Mouse (Mus musculus) heart, postnatal 0 days (tissue): ENCODE measurements around the gene Cep350. TPM values are rescaled to one million over a fixed set of nuclear protein-coding genes. Genes with fewer than 3 reads are reported as not detected.
A peak's percentile ranks its signal among the peaks of the same experiment; 100 is the strongest.

ENCODE experiments used
- ATAC-seq: fragments of 200-750 bp; cut with Nextera tagmentation; 2 replicates; pipeline ENCODE4 v1.8.0; 2017; ENCODE audit warnings: low read depth, moderate number of reproducible peaks, moderate library complexity; ENCODE audit not compliant: insufficient read depth
- DNase-seq: peaks from one replicate; pipeline ENCODE4 v3.0.0-alpha.2; 2016; ENCODE audit warnings: low spot score
- H3K27ac ChIP-seq: fragments of 300-500 bp; sonication (generic); 2 replicates; pipeline ENCODE4 v1.5.1; 2014; ENCODE audit warnings: low read depth, mild to moderate bottlenecking
- H3K27me3 ChIP-seq: fragments of 300-500 bp; sonication (generic); 2 replicates; pipeline ENCODE4 v1.6.1; 2014; ENCODE audit warnings: low read length, mixed read lengths; ENCODE audit not compliant: control insufficient read depth, insufficient read depth
- H3K36me3 ChIP-seq: fragments of 300-500 bp; sonication (generic); replicated peaks from 2 replicates; pipeline ENCODE4 v1.6.1; 2014; ENCODE audit warnings: low read length, mixed read lengths; ENCODE audit not compliant: control insufficient read depth, insufficient read depth
- H3K4me1 ChIP-seq: fragments of 300-500 bp; sonication (generic); 2 replicates; pipeline ENCODE4 v1.6.1; 2014; ENCODE audit warnings: antibody characterized with exemption; ENCODE audit not compliant: control insufficient read depth, insufficient read depth
- H3K4me2 ChIP-seq: fragments of 300-500 bp; sonication (generic); 2 replicates; pipeline ENCODE4 v1.6.1; 2014; ENCODE audit warnings: low read depth, mild to moderate bottlenecking, low read length, moderate library complexity
- H3K4me3 ChIP-seq: fragments of 300-500 bp; sonication (generic); 2 replicates; pipeline ENCODE4 v1.5.1; 2014; ENCODE audit warnings: low read depth, low read length
- H3K9ac ChIP-seq: fragments of 300-500 bp; sonication (generic); replicated peaks from 2 replicates; pipeline ENCODE4 v1.6.1; 2014; ENCODE audit warnings: low read depth, low read length, mixed read lengths
- H3K9me3 ChIP-seq: fragments of 300-500 bp; sonication (generic); replicated peaks from 2 replicates; pipeline ENCODE4 v1.6.1; 2016; ENCODE audit warnings: low read length; ENCODE audit not compliant: control insufficient read depth
- CTCF ChIP-seq: IDR thresholded peaks from 2 replicates; pipeline ENCODE4 v1.5.1; 2016; ENCODE audit warnings: antibody characterized with exemption, control low read depth, low read depth
- EP300 ChIP-seq: IDR thresholded peaks from 2 replicates; pipeline ENCODE4 v1.6.1; 2016; ENCODE audit warnings: antibody characterized with exemption, low read depth
- WGBS: fragments of 180-500 bp; shearing (Covaris S2); extraction: QIAGEN DNeasy Blood & Tissue Kit; methylation state at CpG from one replicate; pipeline ENCODE4 v1.1.7; 2014; 5-methylcytosine and 5-hydroxymethylcytosine counted together
- polyA plus RNA-seq: library from polyadenylated mRNA; unstranded; fragments of >200 nt; fragmentation: Nextera tagmentation; extraction: Ambion mirVana; gene quantifications from 2 replicates; pipeline ENCODE4 v1.2.1, GENCODE M21; 2015
- total RNA-seq: library from RNA; depleted of rRNA; stranded (reverse); fragments of >200 nt; gene quantifications from 2 replicates; pipeline ENCODE4 v1.2.3, GENCODE M21; 2014; ENCODE audit warnings: low replicate concordance

Cep350 gene
- total and polyA plus RNA-seq, 2 experiments from 2014 or later = 5.7 to 11.1 TPM

DNA sequence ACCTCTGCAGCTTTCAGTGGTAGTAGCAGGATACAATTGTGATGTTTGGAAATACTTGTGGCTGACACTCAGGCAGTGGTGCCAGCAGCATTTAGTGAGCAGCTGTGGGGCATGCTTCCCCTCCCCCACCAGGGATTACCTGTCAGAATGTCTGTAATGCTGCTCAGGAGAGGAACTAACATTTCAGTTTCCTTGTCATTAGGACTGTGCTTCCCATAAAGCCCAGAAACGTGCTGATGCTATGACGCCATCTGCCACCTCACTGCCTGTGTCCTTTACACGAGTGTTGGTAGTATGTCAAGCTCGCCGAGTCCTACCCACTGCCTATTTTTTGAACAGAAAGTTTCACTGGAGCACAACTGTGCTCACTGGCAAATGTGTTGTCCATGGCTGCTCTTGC, 152.4 kb downstream of the Cep350 start:
- H3K4me3 ChIP-seq = no peak overlapping the region
- WGBS = 88% methylated on average over 5 of the region's 5 CpGs

DNA sequence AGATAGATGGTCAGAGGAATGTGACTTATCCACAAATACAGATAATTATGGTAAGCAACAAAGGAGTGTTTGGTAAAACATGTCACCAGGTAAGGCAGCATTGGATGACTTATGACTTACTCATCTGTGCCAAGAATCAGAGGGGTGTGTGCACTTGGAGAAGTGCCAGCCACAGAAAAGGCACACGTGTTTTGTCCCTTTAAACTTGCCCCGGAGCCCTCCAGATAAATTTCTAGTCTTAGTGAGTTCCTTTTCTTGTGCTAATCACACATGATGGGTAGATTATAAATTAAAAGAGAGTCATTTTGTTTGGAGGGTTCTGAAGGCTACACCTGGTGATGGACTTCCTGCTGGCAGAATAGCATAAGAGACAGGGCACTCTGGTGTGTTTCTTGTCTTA, 156.9 kb downstream of the Cep350 start:
- Histone ChIP-seq H3K27ac (no peak overlapping the region), H3K4me2 (no peak overlapping the region), H3K4me1 (peaks cover 16% of the 10 kb centered on the region), H3K9me3 (no peaks in the 10 kb centered on the region), H3K36me3 (no peaks in the 10 kb centered on the region), H3K4me3 (no peak overlapping the region), H3K9ac (no peak overlapping the region), H3K27me3 (no peaks in the 10 kb centered on the region)
- TF ChIP-seq EP300 (no peak), CTCF (no peak)
- WGBS = 42% methylated on average over 2 of the region's 2 CpGs
- DNase-seq (no peak), ATAC-seq (no peak)

More for the DNA sequence above, 152.4 kb downstream of the Cep350 start:
- ATAC-seq (no peak), DNase-seq (no peak)
- Histone ChIP-seq H3K9me3 (peaks cover 4% of the 10 kb centered on the region; the same call in 1 of the 2 replicates), H3K4me1 (no peaks in the 10 kb centered on the region), H3K36me3 (no peaks in the 10 kb centered on the region), H3K4me2 (no peak overlapping the region), H3K27ac (no peak overlapping the region), H3K9ac (no peak overlapping the region), H3K27me3 (no peaks in the 10 kb centered on the region)
- TF ChIP-seq EP300 (no peak), CTCF (no peak)

DNA sequence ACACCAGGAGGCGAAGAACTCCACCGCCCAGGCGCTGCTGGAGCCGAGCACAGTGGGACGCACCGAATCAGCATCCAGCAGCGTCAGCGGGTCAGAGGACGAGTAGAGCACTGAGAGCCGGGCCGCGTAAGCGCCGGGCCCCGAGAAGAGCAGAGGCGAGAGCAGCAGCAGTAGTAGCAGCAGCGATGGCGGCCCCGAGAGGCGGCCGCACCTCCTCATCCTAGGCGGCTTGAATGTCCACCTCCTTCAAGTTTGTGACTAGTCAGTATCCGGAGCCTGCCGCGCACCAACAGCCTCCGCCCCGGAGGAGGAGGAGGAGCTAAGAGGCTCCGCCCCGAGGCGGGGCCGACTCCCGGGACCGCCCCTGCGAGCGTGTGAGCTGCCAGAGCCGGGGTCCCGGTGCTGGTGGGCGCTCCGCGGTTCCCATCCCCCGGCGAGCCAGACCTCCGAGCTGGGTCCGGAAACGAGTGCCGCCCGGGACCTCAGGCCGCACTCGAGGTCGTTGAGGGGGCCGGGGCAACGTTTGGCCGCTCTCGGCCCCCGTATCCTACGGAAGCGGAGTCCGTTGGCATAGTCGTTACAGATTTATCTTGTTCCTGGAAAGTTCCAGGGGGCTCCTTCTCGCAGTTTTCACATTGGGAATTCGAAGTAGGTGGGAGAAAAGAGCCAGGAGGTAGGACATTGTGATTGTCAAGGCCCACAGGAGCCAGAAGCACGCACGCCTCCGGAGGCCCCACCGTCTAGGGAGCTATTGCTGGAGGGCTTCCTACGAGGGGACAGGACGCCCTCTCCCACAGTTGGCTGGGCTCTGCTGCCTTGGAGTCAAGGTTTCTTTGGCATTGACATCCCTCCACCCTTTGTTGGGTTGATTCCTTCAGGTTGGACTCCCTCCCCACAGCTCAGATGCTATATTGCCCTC, 160.2 kb downstream of the Cep350 start, which contains the start of gene Qsox1:
Qsox1 (minus strand) TSS at position 309 of the 919 bp plus-strand sequence.
- WGBS = under 1% methylated on average over 67 of the region's 67 CpGs
- Histone ChIP-seq H3K4me2 (peak within 1 kb of the TSS; percentile 81), H3K27me3 (no peaks in the 10 kb centered on the region), H3K9ac (peak within 1 kb of the TSS; percentile 77), H3K36me3 (no peaks in the 10 kb centered on the region), H3K4me1 (peaks cover 30% of the 10 kb centered on the region), H3K9me3 (no peaks in the 10 kb centered on the region), H3K4me3 (peak within 1 kb of the TSS; percentile 92), H3K27ac (peak within 1 kb of the TSS; percentile 80)
- TF ChIP-seq CTCF (no peak), EP300 (no peak)
- peak; percentile 82 for DNase-seq
- peak; percentile 91 for ATAC-seq

DNA sequence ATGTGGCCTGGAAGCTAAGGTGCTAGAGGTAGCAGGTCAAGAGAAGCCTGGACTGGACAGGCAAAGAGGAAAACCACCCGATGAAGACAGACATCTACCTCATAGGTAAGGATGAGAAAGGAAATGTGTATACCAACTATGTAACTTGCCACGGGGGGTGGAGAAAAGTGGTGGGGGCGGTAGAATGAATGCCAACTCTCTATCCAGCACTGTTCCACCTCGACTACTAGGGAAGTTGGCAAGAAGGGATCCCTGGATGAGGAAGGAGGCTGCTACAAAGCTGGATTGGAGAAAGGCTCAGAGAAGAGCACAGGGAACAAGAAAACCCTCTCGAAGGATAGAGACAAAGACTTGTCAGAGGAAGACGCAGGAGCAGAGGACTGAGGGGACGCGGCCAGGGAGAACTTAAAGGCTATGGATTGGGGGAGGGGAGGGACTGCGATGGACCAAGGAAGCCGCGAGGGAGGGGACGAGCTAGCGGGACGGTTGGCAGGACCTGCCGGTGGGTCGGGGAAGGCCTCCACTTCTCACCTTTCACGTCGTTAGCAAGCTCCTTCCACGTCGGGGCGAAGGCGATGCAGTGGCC, 161.0 kb downstream of the Cep350 start:
- peak overlapping the region; percentile 81 for H3K4me2 ChIP-seq
- H3K4me1 ChIP-seq = peaks cover 30% of the 10 kb centered on the region
- H3K9ac ChIP-seq = peak overlapping the region; percentile 77
- H3K9me3 ChIP-seq = no peaks in the 10 kb centered on the region
- WGBS = 2% methylated on average over 22 of the region's 22 CpGs
- peak overlapping the region; percentile 92 for H3K4me3 ChIP-seq
- TF ChIP-seq CTCF = no peak
- TF ChIP-seq EP300 = no peak
- H3K27ac ChIP-seq = peak overlapping the region; percentile 80
- peak; percentile 12; the same call in 1 of the 2 replicates for ATAC-seq
- DNase-seq = no peak
- no peaks in the 10 kb centered on the region for H3K36me3 ChIP-seq
- H3K27me3 ChIP-seq = no peaks in the 10 kb centered on the region

DNA sequence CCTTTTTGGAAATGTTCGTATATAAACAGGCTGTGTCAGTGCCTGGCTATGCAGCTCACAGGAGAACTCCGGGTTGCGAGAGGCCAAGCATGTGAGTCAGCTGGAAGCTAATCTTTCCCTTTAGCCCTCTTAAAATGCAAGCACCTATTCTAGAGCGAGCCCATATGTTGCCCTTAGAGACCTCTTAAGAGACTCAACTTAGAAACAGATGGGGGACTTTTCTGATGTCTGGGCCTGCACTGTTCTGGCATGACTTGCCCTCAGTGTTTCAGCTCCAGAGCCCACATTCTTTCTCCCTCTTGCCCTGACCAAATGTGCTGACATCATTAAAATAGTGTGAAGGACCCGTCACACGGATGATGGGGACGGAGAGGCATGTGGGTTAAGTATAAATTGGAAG, 162.4 kb downstream of the Cep350 start:
- Histone ChIP-seq H3K27ac (peak overlapping the region; percentile 85), H3K4me1 (peaks cover 30% of the 10 kb centered on the region), H3K9me3 (no peaks in the 10 kb centered on the region), H3K36me3 (no peaks in the 10 kb centered on the region), H3K4me3 (peak overlapping the region; percentile 92; the same call in 1 of the 2 replicates), H3K27me3 (no peaks in the 10 kb centered on the region), H3K9ac (no peak overlapping the region), H3K4me2 (peak overlapping the region; percentile 81)
- TF ChIP-seq CTCF = no peak
- TF ChIP-seq EP300 = no peak
- WGBS = 26% methylated on average over 7 of the region's 7 CpGs
- DNase-seq (peak; percentile 71), ATAC-seq (peak; percentile 21; the same call in 1 of the 2 replicates)
